Mouse (Mus musculus) brown adipose tissue, adult 24 weeks (tissue): Measurements from ENCODE around the gene Gm4894. TPM values are rescaled to one million over a fixed set of nuclear protein-coding genes. Genes with fewer than 3 reads are reported as not detected.

Experiments
- H3K27ac ChIP-seq: fragments of 200-500 bp; replicated peaks from 2 replicates; pipeline ENCODE4 v1.5.1; 2012; ENCODE audit warnings: low read depth, mild to moderate bottlenecking, low read length
- H3K4me1 ChIP-seq: fragments of 200-500 bp; 2 replicates; pipeline ENCODE4 v1.6.1; 2012; ENCODE audit warnings: low read length, mixed read lengths; ENCODE audit not compliant: control insufficient read depth, insufficient read depth, insufficient read length
- H3K4me3 ChIP-seq: fragments of 200-500 bp; 2 replicates; pipeline ENCODE4 v1.5.1; 2012; ENCODE audit warnings: low read depth, mild to moderate bottlenecking, low read length, moderate library complexity; ENCODE audit not compliant: insufficient read depth
- polyA plus RNA-seq: library from polyadenylated mRNA; stranded (reverse); fragments of >200 nt; gene quantifications from 2 replicates; pipeline ENCODE4 v1.2.4, GENCODE M21; 2012; ENCODE audit not compliant: missing spikeins, insufficient read depth, insufficient read length

The Gm4894 gene
- polyA plus RNA-seq, 1 experiment = not detected

DNA sequence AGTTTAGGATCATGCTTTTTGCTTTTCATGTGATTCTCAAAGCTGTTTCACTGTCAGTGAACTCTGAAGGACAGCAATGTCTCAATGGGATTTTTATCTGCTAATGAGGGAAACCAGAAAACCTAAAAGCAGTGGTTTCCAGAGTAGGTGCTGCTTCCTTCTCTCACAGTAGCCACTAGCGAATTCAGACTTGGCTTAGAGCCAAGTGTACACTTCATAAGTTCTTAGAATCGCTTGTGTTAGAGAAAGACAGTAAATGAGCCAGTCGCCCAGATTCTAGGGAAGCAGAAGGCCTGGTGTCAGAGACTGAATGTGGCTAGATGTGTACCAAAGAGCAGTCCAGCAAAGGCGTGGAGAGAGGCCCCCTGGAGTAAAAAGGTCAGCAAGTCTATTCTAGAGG lies 60.5 kb downstream of the Gm4894 start:
- Histone ChIP-seq H3K4me1 (no peaks in the 10 kb centered on the region), H3K27ac (no peak overlapping the region), H3K4me3 (no peak overlapping the region)

DNA sequence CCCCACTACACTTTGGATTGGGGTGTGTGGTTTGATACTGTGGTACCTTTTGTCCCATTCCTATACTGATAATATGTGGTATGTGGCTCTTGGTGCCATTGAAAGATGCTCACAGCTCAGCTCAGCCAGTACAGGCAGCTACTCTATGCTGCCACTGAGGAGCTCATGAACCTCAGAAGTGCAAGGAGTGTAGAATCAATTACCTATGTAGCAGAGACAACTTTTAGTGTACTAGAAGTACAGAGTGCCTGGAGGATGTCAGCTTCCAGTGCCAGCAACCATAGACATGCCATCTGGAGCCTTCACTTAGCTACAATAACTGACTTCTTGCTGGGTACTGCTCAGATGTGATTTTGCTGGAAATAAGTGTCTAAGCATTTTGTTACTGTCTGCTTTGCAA lies 68.3 kb downstream of the Gm4894 start:
- H3K27ac ChIP-seq = no peak overlapping the region
- H3K4me3 ChIP-seq = no peak overlapping the region
- no peaks in the 10 kb centered on the region for H3K4me1 ChIP-seq

Other genes starting within 250 kb of the Gm4894 start
- gene Zw10, start 194.9 kb upstream of the Gm4894 start, polyA plus RNA-seq = 3.8 and 5.7 TPM in 2 replicates
- not detected in 2 replicates for gene Tmprss5, start 169.3 kb upstream of the Gm4894 start, polyA plus RNA-seq
- gene Drd2, start 90.1 kb downstream of the Gm4894 start, polyA plus RNA-seq = not detected in 2 replicates
- not detected in 2 replicates for gene Ankk1, start 176.5 kb downstream of the Gm4894 start, polyA plus RNA-seq
- 1.6 and 2.1 TPM in 2 replicates for gene Ttc12, start 235.7 kb downstream of the Gm4894 start, polyA plus RNA-seq